Mouse (Mus musculus): ENCODE measurements around the gene Orai3.

The Orai3 gene

GRCm38 (mm10) chr7:127824176-127824871 lies 54.7 kb downstream of the Orai3 start, which contains the start of the genes Stx4a and Stx1b:
Stx4a (plus strand) TSS chr7:127824294.
Stx1b (minus strand) TSS chr7:127824549.
- in situ Hi-C loops (cut with MboI, MseI), result no loop called here
